Mouse (Mus musculus): ENCODE results near the gene 2010111I01Rik.

DNA sequence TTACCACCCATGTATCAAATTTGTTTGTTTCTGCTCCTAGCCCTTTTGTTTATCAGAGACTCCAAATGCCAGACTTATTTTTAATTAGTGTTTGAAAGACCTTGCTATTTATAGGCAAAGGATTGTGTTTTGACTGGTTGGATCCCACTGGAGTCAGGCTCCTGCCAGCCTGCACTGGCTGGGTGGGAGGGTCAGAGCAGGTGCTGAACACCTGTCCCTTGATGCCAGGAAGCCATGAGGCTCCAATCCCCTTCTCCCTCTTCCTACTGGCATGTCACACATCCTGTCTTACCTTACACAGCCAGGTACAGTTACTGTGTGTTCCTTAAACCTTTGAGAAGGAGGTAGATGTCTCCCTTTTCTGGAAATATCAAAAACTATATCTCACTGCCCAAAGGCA lies 318.5 kb downstream of the 2010111I01Rik start:
- TF ChIP-seq CTCF (IDR thresholded peaks at IDR 0.05; ENCODE audit: extremely low read depth, insufficient read depth, low read length) (no peak), POLR2A (IDR thresholded peaks at IDR 0.05; ENCODE audit: extremely low read depth, insufficient read depth, low read length) (no peak)
